Mouse (Mus musculus) urinary bladder, postnatal 14 days (tissue): Measurements from ENCODE around the gene Rflna.

Source experiments
- DNase-seq: peaks from one replicate; pipeline ENCODE4 v3.0.0; 2021; ENCODE audit warnings: low spot score

The Rflna gene

DNA sequence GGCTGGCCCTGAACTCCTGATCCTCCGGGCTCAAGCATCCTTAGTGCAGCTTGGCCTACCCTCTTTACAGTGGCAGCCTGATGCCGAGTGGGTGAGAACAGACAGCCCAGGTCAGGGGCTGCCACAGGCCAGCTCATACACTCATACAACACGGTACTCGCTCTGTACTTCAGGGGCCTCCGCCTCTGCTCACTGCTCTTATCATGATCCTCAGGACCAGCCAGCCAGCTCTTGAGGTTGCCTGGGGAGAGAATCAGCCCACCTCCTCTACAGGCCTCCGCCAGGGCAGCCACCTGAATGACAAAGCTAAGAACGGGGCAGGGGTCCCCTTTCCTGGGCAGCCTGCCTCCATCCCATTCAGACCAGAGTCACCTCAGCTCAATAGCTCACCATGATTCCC lies 50.6 kb downstream of the Rflna start:
- DNase-seq = no peak

DNA sequence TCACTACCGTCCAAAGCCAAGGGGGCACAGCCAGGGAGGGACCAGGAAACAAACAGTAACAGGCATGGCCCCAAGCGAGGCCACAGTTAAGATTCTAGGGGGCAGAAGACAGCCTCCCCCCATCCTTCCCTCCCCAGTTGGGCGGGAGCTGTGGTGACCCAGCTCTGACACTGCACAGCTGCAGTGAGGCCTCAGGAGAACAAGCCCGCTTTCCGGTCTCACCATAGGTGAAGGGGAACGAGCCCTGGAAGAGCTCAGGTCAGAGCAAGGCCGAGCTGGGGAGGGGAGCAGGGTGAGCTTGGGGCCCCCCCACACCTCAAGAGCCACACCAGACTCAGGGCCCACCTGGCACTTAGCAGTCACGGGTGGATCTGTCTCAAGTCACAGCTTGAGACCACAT lies 52.9 kb downstream of the Rflna start:
- no peak for DNase-seq

DNA sequence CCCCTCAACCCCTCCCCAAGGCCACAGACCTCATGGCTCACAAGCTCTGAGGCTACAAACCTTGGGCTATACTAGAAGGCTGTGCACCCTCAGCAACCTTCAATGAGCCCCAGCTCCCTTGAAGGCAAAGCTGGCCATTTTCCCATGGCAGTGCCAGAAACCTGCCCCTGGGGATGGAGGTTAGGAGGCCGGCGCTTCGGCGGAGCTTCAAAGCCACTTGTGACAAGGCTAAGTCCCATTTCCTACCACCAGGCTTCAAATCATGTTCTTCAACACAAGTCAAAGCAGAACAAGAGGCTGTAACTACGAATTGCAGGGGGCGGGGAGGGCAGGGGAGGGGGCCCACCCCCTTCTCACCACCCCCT lies 53.3 kb downstream of the Rflna start:
- no peak for DNase-seq

DNA sequence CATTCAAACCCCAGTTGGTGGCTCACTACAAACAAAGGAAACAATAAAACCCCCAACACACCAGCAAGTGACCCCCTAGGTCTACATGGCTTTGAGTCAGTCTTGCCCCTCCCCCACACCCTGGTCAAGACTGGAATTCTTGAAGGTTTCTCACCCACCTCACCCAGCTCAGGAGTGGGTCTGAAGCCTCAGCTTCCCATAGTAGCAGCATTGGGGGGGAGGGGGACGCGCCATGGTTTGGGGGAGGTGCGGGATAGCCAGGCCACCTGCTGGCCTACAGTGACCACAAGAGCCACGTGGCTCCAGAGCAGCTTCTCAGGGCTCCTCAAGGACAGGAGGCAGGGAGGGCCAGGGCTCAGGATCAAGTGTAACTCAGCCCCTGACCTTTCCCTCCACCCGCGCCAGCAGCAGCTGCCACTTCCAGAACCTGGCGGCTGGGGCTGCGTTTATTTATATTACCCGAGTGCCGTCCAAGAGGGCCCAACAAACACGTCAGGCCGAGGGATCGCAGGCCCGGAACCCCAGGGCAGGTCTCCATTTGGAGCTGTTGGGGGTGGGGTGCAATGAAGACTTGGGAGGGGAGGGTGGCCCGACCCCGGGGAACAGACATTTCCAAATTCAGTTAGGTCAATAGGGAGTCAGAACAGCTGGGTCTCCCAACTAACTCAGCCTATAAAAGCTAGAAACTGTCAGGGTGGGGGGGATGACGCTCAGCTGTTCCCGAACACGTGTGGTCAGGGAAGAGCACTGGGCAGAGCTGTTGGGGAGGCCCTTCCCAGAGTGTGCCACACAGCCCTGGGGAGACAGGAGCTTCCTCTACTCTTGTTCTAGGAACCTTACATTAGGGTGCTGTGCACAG lies 53.9 kb downstream of the Rflna start:
- DNase-seq = peak; percentile 55

DNA sequence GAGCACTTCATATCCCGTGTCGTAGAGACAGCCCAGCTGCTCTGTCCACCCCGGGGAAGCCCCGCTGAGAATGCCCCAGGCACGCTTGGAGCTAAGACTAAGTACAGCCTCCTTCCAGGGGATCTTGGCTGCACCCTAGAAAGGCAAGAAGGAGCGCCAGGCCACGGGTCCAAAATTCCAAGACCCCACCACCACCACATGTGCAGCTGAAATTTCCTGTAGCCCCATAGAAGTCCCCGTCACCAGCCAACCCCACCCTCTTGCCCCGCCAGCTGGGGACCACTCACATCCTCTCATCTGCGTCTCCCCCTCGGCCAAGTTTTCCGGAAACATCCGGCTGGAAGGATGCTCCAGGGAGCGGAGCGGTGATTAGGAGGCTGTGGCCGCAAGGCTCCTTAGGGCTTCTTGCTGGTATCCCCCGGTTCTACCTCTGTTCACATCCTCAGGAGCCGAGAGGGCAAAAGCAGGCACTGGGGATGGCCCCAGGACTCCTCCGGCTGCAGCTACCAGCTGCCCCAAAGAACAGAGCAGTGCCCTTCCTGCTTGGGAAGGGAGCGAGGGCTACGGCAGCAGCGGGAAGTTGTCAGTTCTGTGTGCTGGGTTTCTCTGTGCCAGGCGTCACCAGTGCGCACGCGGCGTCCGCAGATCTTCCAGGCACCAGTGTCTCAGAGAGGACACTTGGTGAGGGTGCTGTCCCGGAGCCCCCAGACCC lies 54.7 kb downstream of the Rflna start:
- DNase-seq = no peak

DNA sequence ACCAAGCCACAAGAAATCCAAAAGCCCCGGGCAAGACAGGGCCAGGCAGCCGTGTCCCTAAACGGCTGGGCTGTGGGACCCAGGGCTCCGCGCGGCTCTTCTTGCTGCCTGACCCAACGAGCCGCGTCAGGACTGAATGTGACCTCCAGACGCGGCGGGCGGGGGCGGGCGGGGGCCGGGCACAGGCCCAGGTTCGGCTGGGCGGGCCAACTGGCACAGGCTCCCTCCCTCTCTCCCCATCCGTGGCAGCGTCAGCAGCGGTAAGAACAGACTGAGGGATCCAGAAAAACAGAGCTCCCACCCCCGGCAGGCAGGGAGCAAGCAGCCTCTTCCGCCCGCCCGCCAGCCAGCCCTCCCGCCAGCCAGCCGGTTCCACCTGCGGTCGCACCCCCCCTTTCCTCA lies 55.2 kb downstream of the Rflna start:
- DNase-seq = peak; percentile 69
